Mouse (Mus musculus) B cell, adult 2 months (primary cell): ENCODE data around the gene Med12l.
A peak's percentile ranks its signal among the peaks of the same experiment; 100 is the strongest.

Experiments
- DNase-seq, 2 experiments: peaks; one replicate each; pipeline ENCODE4 v3.0.0; 2022

Med12l gene

GRCm38 (mm10) chr3:59197329-59197948 is 191.8 kb downstream of the Med12l start:
- DNase-seq, result no peak

GRCm38 (mm10) chr3:59203802-59204520 is 198.3 kb downstream of the Med12l start:
- no peak for DNase-seq

DNA sequence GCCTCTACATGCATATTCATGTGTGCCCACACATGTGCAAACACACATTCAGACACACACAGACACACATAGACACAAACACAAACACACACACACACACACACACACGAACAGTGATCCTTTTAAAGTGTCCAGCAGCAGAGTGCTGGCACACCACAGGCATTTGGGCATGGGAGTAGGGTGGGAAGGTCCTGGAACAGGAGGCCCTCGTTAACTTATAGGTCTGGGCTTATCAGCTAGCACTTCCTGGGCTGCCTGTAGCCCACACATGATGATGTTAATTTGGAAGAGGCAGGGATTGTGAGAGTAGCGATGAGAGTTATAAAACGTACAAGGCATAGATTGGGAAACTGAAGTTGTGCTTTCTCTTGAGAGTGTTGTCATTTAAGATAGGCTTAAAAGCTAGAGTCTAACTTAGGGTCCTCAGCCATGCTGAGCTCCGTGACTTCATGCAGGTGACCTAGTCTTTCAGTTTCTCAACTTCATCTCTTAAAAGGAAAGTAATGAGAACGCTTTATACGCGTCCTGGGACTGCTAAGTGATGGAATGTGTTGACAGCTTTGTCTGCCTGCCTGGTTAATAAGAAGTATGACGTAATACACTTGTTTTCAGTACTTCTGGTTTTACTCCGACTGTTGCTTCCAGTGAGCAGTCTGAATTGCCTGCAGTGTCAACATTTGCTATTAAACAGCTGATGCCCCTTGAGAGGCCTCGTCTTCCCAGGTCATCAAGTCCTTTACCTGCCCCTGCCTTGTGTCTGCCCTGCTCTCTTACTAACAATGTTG is 199.3 kb downstream of the Med12l start:
- DNase-seq, result no peak

DNA sequence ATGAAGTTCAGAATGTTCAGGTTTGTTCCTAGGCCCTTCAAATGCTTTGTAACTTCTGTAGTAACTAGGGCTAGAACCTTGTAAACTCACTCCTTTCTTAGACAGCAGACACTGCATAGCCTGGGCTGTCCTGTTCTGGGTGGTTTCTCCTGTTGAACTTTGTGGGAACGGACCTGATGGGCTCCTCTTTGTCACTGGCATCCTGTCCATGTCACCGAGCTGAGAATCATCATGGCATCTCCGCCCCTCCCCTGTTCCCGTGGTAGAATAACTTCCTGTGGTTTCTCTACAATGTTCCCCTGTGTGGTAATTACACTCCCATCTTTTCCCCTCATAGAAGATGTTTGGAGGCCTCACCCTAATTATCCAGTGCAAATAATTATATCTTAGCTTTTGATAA is 200.3 kb downstream of the Med12l start:
- no peak for DNase-seq

DNA sequence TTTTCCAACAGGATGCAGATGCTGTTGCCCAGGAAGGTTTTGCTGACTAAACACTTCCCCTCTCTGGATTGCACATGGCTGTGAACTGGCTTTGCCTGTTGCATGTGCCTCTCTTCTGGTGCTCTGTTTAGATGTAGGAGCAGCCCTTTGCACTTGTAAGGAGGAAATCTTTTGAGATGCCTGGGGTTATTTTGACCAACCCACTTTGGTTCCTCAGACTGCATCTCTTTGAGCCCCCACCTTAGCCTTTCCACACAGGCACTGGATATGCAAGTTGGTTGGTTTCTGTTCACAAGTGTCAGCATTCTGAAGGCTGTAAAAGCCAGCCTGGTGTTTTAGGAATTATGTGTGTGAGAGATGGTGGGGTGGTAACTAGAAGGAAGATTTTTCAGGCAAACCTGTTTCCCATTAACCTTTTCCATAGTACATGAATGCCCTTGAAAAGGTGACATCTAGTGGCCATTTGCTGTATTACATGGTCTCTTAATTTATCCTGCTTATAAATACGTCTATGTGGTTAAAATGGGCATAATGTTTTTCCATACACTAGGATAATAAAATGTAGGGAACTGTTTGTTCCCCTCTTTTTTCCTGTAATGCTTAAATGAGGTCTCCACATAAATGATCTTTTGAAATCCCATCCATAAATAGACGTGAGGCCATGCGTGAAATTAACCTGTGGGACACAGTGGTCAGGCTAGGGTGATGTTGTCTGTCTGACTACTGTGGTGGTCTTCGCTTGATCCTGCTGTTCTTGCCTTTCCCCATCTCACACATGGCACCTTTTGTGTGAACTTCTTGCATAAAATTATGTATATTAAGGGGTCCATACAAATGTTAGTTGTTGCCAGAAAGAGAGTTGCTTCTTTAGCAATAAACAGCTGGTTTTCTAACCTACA is 203.3 kb downstream of the Med12l start:
- peak; percentile 36 to 50 for DNase-seq

- no peak for DNase-seq
These were observed 204.5 kb downstream of the Med12l start for GRCm38 (mm10) chr3:59210089-59210488.

DNA sequence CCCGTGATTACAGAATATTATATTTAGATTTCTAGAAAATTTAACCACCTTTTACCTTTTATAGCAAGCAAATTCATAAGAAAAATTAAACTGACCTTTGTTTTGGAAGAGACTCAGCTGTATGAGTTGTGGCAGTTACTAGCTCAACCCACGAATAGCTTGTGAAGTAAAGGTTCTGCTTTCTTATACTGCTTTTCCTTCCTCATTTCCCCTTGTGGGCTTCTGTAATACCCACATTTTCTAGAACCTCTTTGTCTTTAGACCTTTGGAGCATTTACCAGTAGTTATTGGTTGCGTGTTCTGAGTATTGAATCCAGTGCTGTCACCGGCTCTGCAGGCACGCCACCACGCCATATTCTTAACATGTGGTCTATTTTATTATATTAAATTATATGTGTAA is 205.1 kb downstream of the Med12l start, which contains the start of gene P2ry13:
P2ry13 (minus strand) TSS at position 156 of the 400 bp plus-strand sequence.
- peak in 1 of 2 experiments; percentile 28 for DNase-seq

GRCm38 (mm10) chr3:59211784-59212183 is 206.2 kb downstream of the Med12l start:
- peak; percentile 38 to 49 for DNase-seq

DNA sequence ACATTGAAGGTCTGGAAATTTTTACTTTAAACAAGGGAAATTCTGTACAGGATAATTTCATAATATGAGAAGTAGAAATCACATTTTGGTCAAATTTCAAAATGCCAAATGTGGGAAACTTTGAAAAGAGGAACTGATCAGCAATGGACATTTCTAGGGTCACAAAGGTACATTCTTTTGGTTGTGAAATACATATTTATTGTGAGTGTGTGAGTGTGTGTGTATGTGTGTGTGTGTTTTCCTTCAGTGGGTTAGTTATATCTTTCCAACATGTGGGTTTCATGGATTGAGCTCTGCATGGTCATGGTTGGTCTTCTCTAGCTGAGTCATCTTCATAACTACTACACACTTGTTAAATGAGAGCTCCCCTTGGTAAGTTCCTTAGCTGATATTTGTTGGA is 206.8 kb downstream of the Med12l start:
- DNase-seq, result no peak

- no peak for DNase-seq
These were observed 211.6 kb downstream of the Med12l start for GRCm38 (mm10) chr3:59217211-59217610.

DNA sequence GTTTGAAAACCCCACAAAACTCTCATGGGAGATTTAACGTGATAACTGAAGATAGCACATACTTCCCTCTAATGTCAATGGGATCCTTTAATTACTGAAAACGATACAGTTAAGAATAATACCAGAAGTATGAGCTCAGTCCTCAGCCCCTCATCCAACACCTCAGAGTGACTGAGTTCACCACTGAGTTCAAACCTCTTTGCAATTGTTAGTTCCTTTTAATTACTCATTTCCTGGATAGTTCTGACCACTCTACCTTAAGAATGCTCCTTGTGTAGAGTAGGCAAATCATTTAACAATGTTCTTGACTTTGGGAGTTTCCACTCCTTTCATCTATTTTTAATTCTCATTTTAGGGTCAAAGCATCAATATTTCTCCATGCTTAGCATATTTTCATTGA is 213.7 kb downstream of the Med12l start:
- no peak for DNase-seq

DNA sequence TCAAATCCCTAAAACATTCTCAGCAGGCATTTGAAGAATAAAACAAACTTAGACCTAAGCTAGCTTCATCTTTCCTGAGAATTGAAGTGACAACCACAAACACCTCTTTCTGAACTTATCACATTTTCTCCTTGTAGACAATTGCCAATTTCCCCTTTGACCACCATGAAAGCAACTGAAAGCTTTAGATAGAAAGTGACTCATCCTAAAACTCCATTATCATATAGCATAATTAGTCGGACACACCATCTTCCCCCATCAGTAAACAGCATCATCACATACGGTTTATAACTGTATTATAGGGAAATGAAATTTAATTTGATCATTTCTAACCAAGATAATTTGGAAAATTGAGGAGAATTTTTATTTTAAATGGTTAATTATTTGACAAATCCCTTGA is 216.7 kb downstream of the Med12l start:
- DNase-seq, result no peak

GRCm38 (mm10) chr3:59225411-59225810 is 219.8 kb downstream of the Med12l start:
- DNase-seq, result peak in 1 of 2 experiments; percentile 52

DNA sequence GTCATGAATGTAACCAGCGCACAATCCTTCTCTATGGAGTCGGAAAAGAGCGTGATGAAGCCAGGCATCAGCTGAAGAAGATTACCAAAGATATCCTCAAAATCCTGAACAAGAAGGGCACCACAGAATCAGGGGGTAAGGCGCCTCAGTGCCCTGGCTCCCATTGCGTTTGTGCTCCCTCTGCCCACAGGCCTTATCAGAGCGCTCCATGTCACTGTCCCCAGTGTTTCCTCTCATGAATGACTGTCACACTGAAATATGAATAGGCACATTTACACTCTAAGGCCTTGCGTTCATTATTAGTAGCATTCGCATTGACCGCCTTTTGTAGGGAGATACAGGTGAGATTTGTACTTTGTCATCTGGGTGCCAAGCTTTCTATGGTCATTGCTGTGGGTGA is 222.1 kb downstream of the Med12l start:
- no peak for DNase-seq

GRCm38 (mm10) chr3:59228730-59229551 is 223.3 kb downstream of the Med12l start:
- peak; percentile 69 to 75 for DNase-seq

DNA sequence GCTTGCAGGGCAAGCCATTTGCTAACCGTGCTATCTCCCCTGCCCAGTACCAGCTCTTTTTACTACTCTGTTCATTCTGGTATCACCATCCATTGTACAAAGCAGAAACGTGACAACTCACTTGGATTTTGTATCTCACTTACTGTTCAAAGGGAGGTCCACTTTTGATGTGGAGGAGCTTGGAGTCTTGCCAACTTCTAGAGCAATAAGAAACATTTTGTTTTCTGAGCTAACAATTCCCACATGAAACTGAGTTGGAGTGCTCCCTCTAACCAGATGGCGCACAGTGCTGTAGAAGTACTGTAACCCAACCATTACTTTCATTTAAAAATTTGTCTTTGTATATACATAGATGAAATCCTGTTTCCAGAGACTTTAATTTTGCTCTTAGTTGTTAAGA is 225.3 kb downstream of the Med12l start:
- DNase-seq, result no peak

DNA sequence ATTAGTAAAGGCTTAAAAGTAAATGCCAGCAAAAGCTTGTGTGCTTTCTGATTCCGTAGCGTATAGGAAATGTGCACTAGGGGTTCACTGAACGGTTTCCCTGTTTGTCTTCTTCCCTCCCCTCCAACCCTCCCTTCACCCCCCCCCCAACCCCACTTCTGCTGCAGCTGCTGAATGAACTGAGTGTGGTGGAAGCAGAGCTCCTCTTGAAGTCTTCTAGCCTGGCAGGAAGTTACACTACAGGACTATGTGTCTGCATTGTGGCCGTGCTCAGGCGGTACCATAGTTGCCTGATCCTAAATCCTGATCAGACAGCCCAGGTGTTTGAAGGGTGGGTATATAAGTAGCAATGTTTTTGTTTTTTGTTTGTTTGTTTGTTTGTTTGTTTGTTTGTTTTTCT is 229.3 kb downstream of the Med12l start:
- peak; percentile 29 to 32 for DNase-seq

DNA sequence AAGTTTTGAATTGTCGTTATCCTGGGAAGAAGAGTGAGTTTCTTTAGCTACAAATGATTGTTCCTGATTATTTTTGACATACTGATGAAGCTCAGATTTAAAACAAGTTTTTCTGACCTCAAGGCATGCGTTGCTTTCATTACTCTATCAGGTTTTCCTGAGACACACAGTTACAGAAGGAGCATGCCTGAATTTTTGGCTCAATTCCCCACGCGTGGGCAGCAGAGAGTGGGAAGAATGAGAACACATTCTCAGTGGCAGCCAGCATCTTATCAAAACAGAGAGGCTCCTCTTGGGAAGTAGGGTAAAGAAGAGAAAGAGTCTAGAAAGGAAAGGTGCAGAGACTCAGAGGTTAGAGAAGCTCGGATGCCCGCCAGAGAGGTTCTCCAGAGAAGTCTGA is 237.8 kb downstream of the Med12l start:
- DNase-seq, result no peak

DNA sequence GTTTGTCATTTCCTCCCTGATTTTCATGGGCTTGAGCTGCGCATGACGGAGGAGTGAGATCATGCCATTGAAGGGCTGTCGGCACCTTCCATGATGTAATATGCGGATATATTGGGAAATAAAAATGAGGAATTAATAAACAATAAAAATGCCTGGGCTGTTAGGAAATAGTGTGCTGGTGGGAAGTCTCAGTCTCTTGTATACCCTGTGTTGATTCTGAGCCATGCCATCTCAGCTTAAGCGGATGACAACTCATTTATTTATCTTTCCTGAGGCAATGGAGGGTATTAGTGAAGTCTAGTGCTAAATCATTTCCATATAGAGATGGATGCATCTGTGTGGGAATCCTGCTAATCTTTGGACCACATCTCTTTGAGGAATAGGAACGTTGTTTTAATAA is 242.4 kb downstream of the Med12l start:
- no peak for DNase-seq

DNA sequence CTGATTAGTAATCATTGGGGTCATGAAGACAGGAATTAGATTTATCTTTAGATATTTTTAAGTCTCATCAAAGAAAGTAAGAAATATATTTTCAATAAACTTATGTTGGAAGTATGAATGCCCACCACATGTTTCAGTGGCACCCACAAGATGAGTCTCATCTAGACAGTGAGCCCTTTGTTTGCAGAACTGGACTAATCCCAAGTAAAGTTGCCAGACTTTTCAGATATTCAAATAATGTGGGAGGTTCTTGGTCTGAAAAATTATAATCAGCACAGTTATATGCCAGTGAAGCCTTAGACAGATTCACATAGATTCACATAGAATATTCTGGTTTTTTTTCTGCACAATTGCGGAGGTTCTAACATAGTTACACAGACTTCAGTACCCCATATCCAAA is 244.8 kb downstream of the Med12l start:
- DNase-seq, result no peak

DNA sequence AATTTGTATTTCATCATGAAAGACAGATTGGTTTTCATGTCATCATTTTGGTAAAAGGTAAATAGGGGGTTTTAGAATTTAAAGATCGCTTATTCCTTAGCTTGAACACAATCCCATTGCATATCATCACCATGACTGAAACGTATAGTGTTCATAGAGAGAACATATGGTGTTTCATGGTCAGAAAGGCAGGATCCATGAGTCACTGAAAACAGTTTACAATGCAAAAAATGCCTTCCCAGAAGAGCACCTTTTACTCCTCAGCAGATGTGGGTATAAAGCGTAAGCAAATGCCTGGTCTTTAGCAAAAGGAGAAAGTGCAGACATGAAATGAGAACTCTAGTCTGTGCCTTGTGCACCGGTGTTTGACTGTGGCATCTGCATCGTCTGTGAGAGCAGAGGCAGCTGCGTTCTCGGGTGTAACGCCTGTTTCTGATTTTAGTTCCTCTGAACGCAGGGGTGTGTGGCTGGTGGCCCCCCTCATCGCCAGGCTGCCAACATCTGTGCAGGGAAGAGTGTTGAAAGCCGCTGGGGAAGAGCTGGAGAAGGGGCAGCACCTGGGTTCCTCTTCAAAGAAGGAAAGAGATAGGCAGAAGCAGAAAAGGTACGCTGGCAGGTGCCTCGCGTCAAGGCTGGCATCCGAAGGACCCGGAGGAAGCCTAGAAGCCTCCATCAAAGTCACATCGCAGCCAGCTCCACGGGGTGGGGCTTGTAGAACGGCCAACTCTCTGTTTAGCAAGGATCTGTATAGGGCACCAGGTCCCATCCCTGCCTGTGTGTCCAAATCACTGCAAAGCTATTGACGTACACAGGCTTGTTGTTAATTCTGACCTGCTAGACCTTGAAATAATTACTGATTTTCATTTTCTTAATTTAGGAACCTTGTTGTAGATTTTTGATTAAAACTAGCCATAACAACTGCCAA is 252.4 kb downstream of the Med12l start:
- DNase-seq, result peak; percentile 67 to 69
